Mouse (Mus musculus) kidney, postnatal 0 days (tissue): ENCODE data around the gene Rasgef1b. TPM values are rescaled to one million over a fixed set of nuclear protein-coding genes. Genes with fewer than 3 reads are reported as not detected.

Experiments
- ATAC-seq: fragments of 200-750 bp; cut with Nextera tagmentation; replicated peaks from 2 replicates; pipeline ENCODE4 v1.8.0; 2017; ENCODE audit warnings: low read depth, moderate number of reproducible peaks, moderate TSS enrichment, moderate library complexity; ENCODE audit not compliant: low FRiP score
- DNase-seq: peaks from one replicate; pipeline ENCODE4 v3.0.0-alpha.2; 2016; ENCODE audit warnings: low spot score
- H3K27ac ChIP-seq: fragments of 300-500 bp; sonication (generic); 2 replicates; pipeline ENCODE4 v1.5.1; 2014; ENCODE audit warnings: mild to moderate bottlenecking
- H3K27me3 ChIP-seq: fragments of 300-500 bp; sonication (generic); 2 replicates; pipeline ENCODE4 v1.6.1; 2014; ENCODE audit warnings: low read length, mixed read lengths; ENCODE audit not compliant: insufficient read depth
- H3K36me3 ChIP-seq: fragments of 300-500 bp; sonication (generic); 2 replicates; pipeline ENCODE4 v1.6.1; 2014; ENCODE audit warnings: low read length, mixed read lengths; ENCODE audit not compliant: insufficient read depth
- H3K4me1 ChIP-seq: fragments of 300-500 bp; sonication (generic); replicated peaks from 2 replicates; pipeline ENCODE4 v1.6.1; 2014; ENCODE audit warnings: antibody characterized with exemption, low read length, mixed read lengths; ENCODE audit not compliant: insufficient read depth
- H3K4me2 ChIP-seq: fragments of 300-500 bp; sonication (generic); 2 replicates; pipeline ENCODE4 v1.6.1; 2014; ENCODE audit warnings: mild to moderate bottlenecking, low read length, moderate library complexity, mixed read lengths
- H3K4me3 ChIP-seq: fragments of 300-500 bp; sonication (generic); replicated peaks from 2 replicates; pipeline ENCODE4 v1.5.1; 2014; ENCODE audit warnings: low read depth, low read length
- H3K9ac ChIP-seq: fragments of 300-500 bp; sonication (generic); 2 replicates; pipeline ENCODE4 v1.6.1; 2014; ENCODE audit warnings: low read depth, low read length
- H3K9me3 ChIP-seq: fragments of 300-500 bp; sonication (generic); replicated peaks from 2 replicates; pipeline ENCODE4 v1.6.1; 2016; ENCODE audit warnings: low read length, inconsistent platforms, mixed read lengths
- CTCF ChIP-seq: IDR thresholded peaks from 2 replicates; pipeline ENCODE4 v1.5.1; 2016; ENCODE audit warnings: antibody characterized with exemption, low read depth, mild to moderate bottlenecking, moderate library complexity
- WGBS: fragments of 180-500 bp; shearing (Covaris S2); extraction: QIAGEN DNeasy Blood & Tissue Kit; methylation state at CpG from one replicate; pipeline ENCODE4 v1.1.7; 2014; 5-methylcytosine and 5-hydroxymethylcytosine counted together
- polyA plus RNA-seq: library from polyadenylated mRNA; unstranded; fragments of >200 nt; fragmentation: Nextera tagmentation; extraction: Ambion mirVana; gene quantifications from 2 replicates; pipeline ENCODE4 v1.2.1, GENCODE M21; 2015

The Rasgef1b gene
- polyA plus RNA-seq, 1 experiment from 2014 or later: 7.3 TPM

- Histone ChIP-seq H3K27me3 (no peaks in the 10 kb centered on the region), H3K27ac (no peak overlapping the region), H3K9me3 (no peaks in the 10 kb centered on the region), H3K36me3 (no peaks in the 10 kb centered on the region), H3K4me2 (no peak overlapping the region), H3K4me1 (no peaks in the 10 kb centered on the region), H3K9ac (no peak overlapping the region), H3K4me3 (no peak overlapping the region)
- WGBS: 73% methylated on average over 5 of the region's 5 CpGs
- no peak for DNase-seq
- no peak for ATAC-seq
- TF ChIP-seq CTCF: no peak
Observed at GRCm38 (mm10) chr5:99752670-99753231, 23.9 kb upstream of the Rasgef1b start.

DNA sequence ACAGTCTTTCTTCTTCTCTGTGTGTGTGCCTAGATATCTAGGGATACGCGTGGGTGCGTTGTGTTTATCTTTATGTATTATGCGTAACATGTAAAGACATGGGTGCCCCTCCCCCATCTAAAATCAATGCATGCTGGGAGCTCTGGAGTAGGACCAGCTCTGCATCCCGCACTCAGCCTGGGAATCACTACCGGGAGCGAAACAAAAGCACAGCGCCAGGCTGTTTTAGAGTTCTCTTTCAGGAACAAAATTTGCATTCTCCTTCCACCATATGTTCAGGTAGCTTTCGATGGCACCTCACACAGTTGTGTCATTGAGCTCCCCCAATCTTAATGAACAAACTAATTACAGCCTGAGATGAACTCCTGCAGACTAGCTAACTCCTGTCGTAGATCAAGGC, 19.6 kb upstream of the Rasgef1b start:
- Histone ChIP-seq H3K27ac (no peak overlapping the region), H3K4me2 (no peak overlapping the region), H3K27me3 (no peaks in the 10 kb centered on the region), H3K9me3 (no peaks in the 10 kb centered on the region), H3K4me1 (no peaks in the 10 kb centered on the region), H3K4me3 (no peak overlapping the region), H3K9ac (no peak overlapping the region), H3K36me3 (no peaks in the 10 kb centered on the region)
- TF ChIP-seq CTCF: no peak
- 81% methylated on average over 10 of the region's 10 CpGs for WGBS
- DNase-seq (no peak), ATAC-seq (no peak)

DNA sequence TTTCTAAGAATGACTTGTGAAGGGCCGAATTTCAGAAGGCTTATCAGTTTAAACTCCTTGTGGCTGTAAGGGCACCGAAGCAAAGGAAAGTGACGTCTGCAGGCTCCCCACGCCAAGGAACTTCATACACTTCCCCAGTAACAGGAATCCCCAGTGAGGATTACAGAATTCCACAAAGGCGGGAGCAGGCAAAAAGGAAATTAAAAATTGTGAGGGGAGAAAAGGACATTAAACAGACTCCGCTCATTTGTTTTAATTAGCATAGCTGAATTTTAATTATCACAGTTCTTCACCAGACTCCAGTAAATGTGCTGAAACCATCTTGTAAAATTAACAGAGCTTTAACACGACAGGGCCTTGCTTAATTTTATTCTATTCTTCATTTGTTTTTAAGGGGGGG, 17.2 kb upstream of the Rasgef1b start:
- Histone ChIP-seq H3K27me3 (no peaks in the 10 kb centered on the region), H3K4me2 (no peak overlapping the region), H3K9ac (no peak overlapping the region), H3K9me3 (no peaks in the 10 kb centered on the region), H3K27ac (no peak overlapping the region), H3K36me3 (no peaks in the 10 kb centered on the region), H3K4me1 (no peaks in the 10 kb centered on the region), H3K4me3 (no peak overlapping the region)
- ATAC-seq (no peak), DNase-seq (no peak)
- 62% methylated on average over 7 of the region's 7 CpGs for WGBS
- no peak for TF ChIP-seq CTCF

GRCm38 (mm10) chr5:99742874-99743273, 14.0 kb upstream of the Rasgef1b start:
- no peak overlapping the region for H3K9ac ChIP-seq
- no peaks in the 10 kb centered on the region for H3K36me3 ChIP-seq
- H3K4me2 ChIP-seq: no peak overlapping the region
- 46% methylated on average over 7 of the region's 7 CpGs for WGBS
- no peaks in the 10 kb centered on the region for H3K4me1 ChIP-seq
- ATAC-seq (no peak), DNase-seq (no peak)
- H3K9me3 ChIP-seq: no peaks in the 10 kb centered on the region
- H3K27me3 ChIP-seq: no peaks in the 10 kb centered on the region
- H3K4me3 ChIP-seq: no peak overlapping the region
- TF ChIP-seq CTCF: no peak
- H3K27ac ChIP-seq: no peak overlapping the region

DNA sequence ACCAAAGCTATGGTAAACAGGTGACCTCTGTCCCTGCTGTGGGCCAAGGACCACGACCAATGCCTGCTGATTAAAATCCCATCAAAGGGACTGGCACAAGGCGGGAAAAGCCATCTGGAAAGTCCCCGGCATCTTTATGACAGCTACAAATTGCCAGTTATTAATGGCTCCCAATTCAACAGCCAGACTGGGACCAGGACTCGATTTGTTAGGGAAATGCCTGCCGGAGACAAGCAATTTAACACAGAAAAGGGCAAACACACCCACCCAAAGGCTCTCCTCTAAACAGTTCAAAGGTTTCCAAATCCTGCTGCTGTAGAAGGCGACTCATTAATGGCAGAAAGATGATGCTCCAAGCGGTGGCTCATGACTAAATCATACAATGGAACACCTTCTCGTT, 13.2 kb upstream of the Rasgef1b start:
- no peaks in the 10 kb centered on the region for H3K4me1 ChIP-seq
- H3K27me3 ChIP-seq: no peaks in the 10 kb centered on the region
- H3K9me3 ChIP-seq: no peaks in the 10 kb centered on the region
- no peak overlapping the region for H3K4me2 ChIP-seq
- H3K36me3 ChIP-seq: no peaks in the 10 kb centered on the region
- no peak overlapping the region for H3K27ac ChIP-seq
- no peak for TF ChIP-seq CTCF
- 20% methylated on average over 8 of the region's 8 CpGs for WGBS
- H3K9ac ChIP-seq: no peak overlapping the region
- DNase-seq: no peak
- no peak for ATAC-seq
- H3K4me3 ChIP-seq: no peak overlapping the region

DNA sequence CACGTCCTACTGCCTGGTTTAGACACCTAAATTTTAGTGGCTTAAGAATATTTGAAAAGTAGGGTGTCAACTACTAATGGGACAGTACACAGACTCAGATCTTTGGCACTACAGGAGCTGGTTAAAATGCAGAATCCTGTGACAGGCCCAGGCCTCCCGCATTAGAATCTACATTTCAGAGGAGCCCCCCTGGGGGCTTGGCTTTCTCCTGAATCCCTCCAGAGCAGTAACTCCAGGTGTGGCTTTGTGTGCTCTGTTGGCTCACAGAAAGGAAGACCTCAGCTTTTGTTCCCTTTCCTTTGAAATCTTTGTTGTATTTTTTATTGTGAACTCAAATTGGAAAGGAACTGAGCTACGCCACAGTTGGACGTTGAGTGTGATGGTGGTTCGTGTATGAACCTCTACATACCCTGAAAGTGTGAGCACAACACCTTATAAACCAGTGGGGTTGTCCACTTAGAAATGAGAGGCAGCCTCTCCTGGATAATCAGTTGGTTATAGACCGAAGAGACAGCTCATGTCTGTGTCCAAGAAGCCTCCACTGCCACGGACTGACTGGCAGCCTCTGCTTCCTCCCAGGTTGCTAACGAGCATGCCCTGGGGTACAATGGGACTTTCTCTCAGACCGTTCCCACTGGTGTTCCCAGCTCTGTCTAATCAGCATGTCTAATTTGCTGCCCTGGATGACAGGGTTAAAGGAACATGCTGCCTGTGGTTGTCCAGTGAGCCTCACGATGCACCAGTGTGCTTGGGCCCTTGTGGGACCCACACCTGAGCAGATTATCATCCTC, 9.3 kb upstream of the Rasgef1b start:
- no peak for TF ChIP-seq CTCF
- Histone ChIP-seq H3K36me3 (no peaks in the 10 kb centered on the region), H3K4me1 (no peaks in the 10 kb centered on the region), H3K4me2 (no peak overlapping the region), H3K9ac (no peak overlapping the region), H3K9me3 (no peaks in the 10 kb centered on the region), H3K27ac (no peak overlapping the region), H3K27me3 (no peaks in the 10 kb centered on the region), H3K4me3 (no peak overlapping the region)
- ATAC-seq (no peak), DNase-seq (no peak)
- 48% methylated on average over 10 of the region's 10 CpGs for WGBS
